ENCODE assay signal across 13 mouse cellular contexts in the genomic region with DNA sequence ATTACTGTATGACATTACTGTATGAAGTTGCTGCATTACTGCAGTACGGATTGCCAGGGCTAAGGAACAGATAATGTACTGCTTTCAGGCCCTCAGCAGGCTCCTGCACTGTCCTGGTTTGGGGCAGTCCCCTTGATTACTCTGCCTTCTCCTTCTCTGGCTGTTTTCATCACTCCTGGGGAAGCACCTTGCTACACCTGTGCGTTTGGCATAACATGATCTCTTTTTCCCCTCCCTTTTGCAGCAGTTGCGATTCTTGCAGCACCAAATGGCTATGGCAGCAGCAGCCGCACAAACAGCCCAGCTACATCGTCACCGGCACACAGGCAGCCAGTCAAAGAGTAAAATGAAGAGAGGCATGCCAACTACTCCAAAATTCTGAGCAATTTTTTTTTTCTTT. TPM values are rescaled to one million over a fixed set of nuclear protein-coding genes. Genes with fewer than 3 reads are reported as not detected.
"Had no signal": no experiment of that assay in that cellular context is flagged by ENCODE, and none has a peak within 500 bp of the region (broad histone marks: within the 10 kb centered on the region; RNA-seq: fewer than 3 reads in every experiment).

No protein-coding gene starts in this region.

- ATAC-seq: midbrain, embryonic 16.5 days had no signal

- DNase-seq: lung, adult 18-20 months; lung, embryonic 14.5 days; lung, postnatal 10 days; lung, postnatal 4 days; midbrain, embryonic 14.5 days; retina, postnatal 1 day; right cerebral cortex, adult 18-20 months; thymus, adult 18-20 months; thymus, postnatal 14 days; thymus, postnatal 36 days had no signal

RNA-seq across cellular contexts. Expression of a gene that starts 13.9 kb away (rescaled TPM):
- polyA plus RNA-seq: myocyte; spleen, adult 2 months had no signal
